8 mouse cellular contexts compared by ENCODE assay signal in genomic region chr8:70765838-70766570, GRCm38 (mm10). TPM values are rescaled to one million over a fixed set of nuclear protein-coding genes. Genes with fewer than 3 reads are reported as not detected.
DNase-seq lines count a peak whose midpoint lies in the region; ATAC-seq and TF ChIP-seq lines count a peak whose summit lies in the region.

No protein-coding gene starts in this region.

- no peaks in the 10 kb centered on the region for H3K27me3 ChIP-seq in heart, embryonic 14.5 days (ENCODE audit: control insufficient read depth, insufficient read depth, low read length)
- H3K27me3 ChIP-seq in limb, embryonic 14.5 days (ENCODE audit: control insufficient read depth, insufficient read depth, low read length) = no peaks in the 10 kb centered on the region
- H3K27me3 ChIP-seq in midbrain, embryonic 16.5 days (ENCODE audit: control insufficient read depth, insufficient read depth, low read depth, low read length) = peaks cover 4% of the 10 kb centered on the region

- WGBS in heart, embryonic 14.5 days = under 1% methylated on average over 34 of the region's 34 CpGs
- 1% methylated on average over 34 of the region's 34 CpGs for WGBS in limb, embryonic 14.5 days
- 2% methylated on average over 34 of the region's 34 CpGs for whole genome bisulfite sequencing in midbrain, embryonic 16.5 days

- peak; percentile 23 to 28 for DNase-seq in cerebellum, adult 18-20 months
- no peak for DNase-seq in limb, embryonic 14.5 days (ENCODE audit: low spot score)
- peak; percentile 80 for DNase-seq in thymus, postnatal 14 days
- no peak for DNase-seq in layer of hippocampus, postnatal 36 days

- peak overlapping the region; percentile 46 to 49 for H3K4me3 ChIP-seq in heart, embryonic 14.5 days (ENCODE audit: control insufficient read depth in 1 of 2, insufficient read depth in 1 of 2, low read depth in 1 of 2, low read length in 2 of 2)
- H3K4me3 ChIP-seq in limb, embryonic 14.5 days (replicated peaks; ENCODE audit: low read length) = peak overlapping the region; percentile 44
- H3K4me3 ChIP-seq in midbrain, embryonic 16.5 days (ENCODE audit: low read depth, low read length) = peak overlapping the region; percentile 13; the same call in 1 of the 2 replicates

- no peak for ATAC-seq in cerebellum, adult (ENCODE audit: insufficient number of reproducible peaks, low FRiP score, low TSS enrichment)
- ATAC-seq in activated CD4-positive, CD25-positive, alpha-beta regulatory T cell, adult 4 months = peak; percentile 49
- ATAC-seq in heart, embryonic 14.5 days (ENCODE audit: insufficient number of reproducible peaks, insufficient read depth, low FRiP score, low read depth) = no peak
- no peak for ATAC-seq in limb, embryonic 14.5 days (ENCODE audit: low FRiP score, low read depth)
- no peak for ATAC-seq in midbrain, embryonic 16.5 days

- H3K9ac ChIP-seq in heart, embryonic 14.5 days (ENCODE audit: low read length) = peak overlapping the region; percentile 71
- H3K9ac ChIP-seq in limb, embryonic 14.5 days (ENCODE audit: low read depth, low read length, severe bottlenecking) = peak overlapping the region; percentile 55
- peak overlapping the region; percentile 50 for H3K9ac ChIP-seq in midbrain, embryonic 16.5 days (ENCODE audit: low read depth, low read length)

- no peak overlapping the region for H3K27ac ChIP-seq in heart, embryonic 14.5 days (replicated peaks in 1 of 2; ENCODE audit: control insufficient read depth in 1 of 2, insufficient read depth in 1 of 2, low read depth in 2 of 2, low read length in 2 of 2)
- no peak overlapping the region for H3K27ac ChIP-seq in limb, embryonic 14.5 days (replicated peaks; ENCODE audit: low read depth, low read length)
- no peak overlapping the region for H3K27ac ChIP-seq in midbrain, embryonic 16.5 days (ENCODE audit: low read length)

- TF ChIP-seq POLR2A in limb, embryonic 14.5 days (IDR thresholded peaks at IDR 0.05; ENCODE audit: borderline replicate concordance, extremely low read depth, insufficient read depth, insufficient read length) = no peak

- H3K36me3 ChIP-seq in heart, embryonic 14.5 days (ENCODE audit: control insufficient read depth, insufficient read depth, low read length) = peaks cover 31% of the 10 kb centered on the region
- H3K36me3 ChIP-seq in limb, embryonic 14.5 days (ENCODE audit: control insufficient read depth, insufficient read depth, low read length) = peaks cover 26% of the 10 kb centered on the region
- peaks cover 20% of the 10 kb centered on the region for H3K36me3 ChIP-seq in midbrain, embryonic 16.5 days (ENCODE audit: control insufficient read depth, insufficient read depth, low read length)

- H3K4me1 ChIP-seq in heart, embryonic 14.5 days (ENCODE audit: control insufficient read depth in 2 of 2, insufficient read depth in 2 of 2, low read length in 2 of 2) = peaks cover 13 to 18% of the 10 kb centered on the region in 2 experiments; a peak in 3 of 4 replicates
- peaks cover 15% of the 10 kb centered on the region; the same call in 1 of the 2 replicates for H3K4me1 ChIP-seq in limb, embryonic 14.5 days (ENCODE audit: control insufficient read depth, insufficient read depth, low read length)
- peaks cover 16% of the 10 kb centered on the region for H3K4me1 ChIP-seq in midbrain, embryonic 16.5 days (ENCODE audit: control insufficient read depth, insufficient read depth, low read length)

- H3K4me2 ChIP-seq in heart, embryonic 14.5 days (ENCODE audit: low read length) = peak overlapping the region; percentile 82
- H3K4me2 ChIP-seq in limb, embryonic 14.5 days (replicated peaks; ENCODE audit: low read depth, low read length, severe bottlenecking) = peak overlapping the region; percentile 88
- peak overlapping the region; percentile 48 for H3K4me2 ChIP-seq in midbrain, embryonic 16.5 days (ENCODE audit: low read length)

- no peaks in the 10 kb centered on the region for H3K9me3 ChIP-seq in heart, embryonic 14.5 days (ENCODE audit: control insufficient read depth, low read length)
- H3K9me3 ChIP-seq in limb, embryonic 14.5 days (ENCODE audit: control insufficient read depth, low read length) = no peaks in the 10 kb centered on the region
- H3K9me3 ChIP-seq in midbrain, embryonic 16.5 days (replicated peaks; ENCODE audit: control insufficient read depth, low read length, poor library complexity, severe bottlenecking) = no peaks in the 10 kb centered on the region

RNA-seq across cellular contexts. Expression of gene Mpv17l2, which starts 5.3 kb away (rescaled TPM):
- 10 to 100 TPM; 35.6 to 41.7 TPM for polyA plus RNA-seq in activated CD4-positive, CD25-positive, alpha-beta regulatory T cell, adult 4 months (2017; shearing (Covaris generic))
- polyA plus RNA-seq in heart, embryonic 14.5 days (2014; fragmentation: Nextera tagmentation; extraction: Ambion mirVana) = 44.0 and 47.4 TPM in 2 replicates
- 27.7 and 41.6 TPM in 2 replicates for polyA plus RNA-seq in limb, embryonic 14.5 days (2012; rRNA removed)
- polyA plus RNA-seq in limb, embryonic 14.5 days (2014; fragmentation: Nextera tagmentation; extraction: Ambion mirVana) = 36.0 and 40.3 TPM in 2 replicates
- 34.8 and 35.7 TPM in 2 replicates for polyA plus RNA-seq in midbrain, embryonic 16.5 days (2015; fragmentation: Nextera tagmentation; extraction: Ambion mirVana)
- total RNA-seq in layer of hippocampus, postnatal 36 days (2021) = 10 to 100 TPM; 34.3 to 35.8 TPM

RNA-seq across cellular contexts. Expression of gene Pik3r2, which starts 10.5 kb away (rescaled TPM):
- 1 to 10 TPM; 3.9 to 5.1 TPM for polyA plus RNA-seq in activated CD4-positive, CD25-positive, alpha-beta regulatory T cell, adult 4 months (2017; shearing (Covaris generic))
- polyA plus RNA-seq in heart, embryonic 14.5 days (2014; fragmentation: Nextera tagmentation; extraction: Ambion mirVana) = 23.1 and 26.7 TPM in 2 replicates
- polyA plus RNA-seq in limb, embryonic 14.5 days (2012; rRNA removed) = 111 and 137 TPM in 2 replicates
- 73.5 and 74.7 TPM in 2 replicates for polyA plus RNA-seq in limb, embryonic 14.5 days (2014; fragmentation: Nextera tagmentation; extraction: Ambion mirVana)
- polyA plus RNA-seq in midbrain, embryonic 16.5 days (2015; fragmentation: Nextera tagmentation; extraction: Ambion mirVana) = 107 and 112 TPM in 2 replicates
- 100 to 1,000 TPM; 153 to 158 TPM for total RNA-seq in layer of hippocampus, postnatal 36 days (2021)

RNA-seq across cellular contexts. Expression of gene Rab3a, which starts 11.5 kb away (rescaled TPM):
- 1 to 10 TPM; 3.8 to 5.4 TPM for polyA plus RNA-seq in activated CD4-positive, CD25-positive, alpha-beta regulatory T cell, adult 4 months (2017; shearing (Covaris generic))
- polyA plus RNA-seq in heart, embryonic 14.5 days (2014; fragmentation: Nextera tagmentation; extraction: Ambion mirVana) = 24.1 and 25.7 TPM in 2 replicates
- 27.2 and 36.6 TPM in 2 replicates for polyA plus RNA-seq in limb, embryonic 14.5 days (2012; rRNA removed)
- 19.8 and 20.1 TPM in 2 replicates for polyA plus RNA-seq in limb, embryonic 14.5 days (2014; fragmentation: Nextera tagmentation; extraction: Ambion mirVana)
- polyA plus RNA-seq in midbrain, embryonic 16.5 days (2015; fragmentation: Nextera tagmentation; extraction: Ambion mirVana) = 477 and 573 TPM in 2 replicates
- total RNA-seq in layer of hippocampus, postnatal 36 days (2021) = 100 to 1,000 TPM; 729 to 765 TPM

RNA-seq across cellular contexts. Expression of gene Mast3, which starts 38.9 kb away (rescaled TPM):
- polyA plus RNA-seq in activated CD4-positive, CD25-positive, alpha-beta regulatory T cell, adult 4 months (2017; shearing (Covaris generic)) = 10 to 100 TPM; 19.0 to 19.4 TPM
- 6.7 and 9.4 TPM in 2 replicates for polyA plus RNA-seq in heart, embryonic 14.5 days (2014; fragmentation: Nextera tagmentation; extraction: Ambion mirVana)
- polyA plus RNA-seq in limb, embryonic 14.5 days (2012; rRNA removed) = 37.2 and 57.8 TPM in 2 replicates
- polyA plus RNA-seq in limb, embryonic 14.5 days (2014; fragmentation: Nextera tagmentation; extraction: Ambion mirVana) = 14.4 and 16.2 TPM in 2 replicates
- 21.1 and 23.2 TPM in 2 replicates for polyA plus RNA-seq in midbrain, embryonic 16.5 days (2015; fragmentation: Nextera tagmentation; extraction: Ambion mirVana)
- total RNA-seq in layer of hippocampus, postnatal 36 days (2021) = 100 to 1,000 TPM; 452 to 459 TPM

RNA-seq across cellular contexts. Expression of gene Il12rb1, which starts 42.2 kb away (rescaled TPM):
- polyA plus RNA-seq in activated CD4-positive, CD25-positive, alpha-beta regulatory T cell, adult 4 months (2017; shearing (Covaris generic)) = 10 to 100 TPM; 16.5 to 29.5 TPM
- polyA plus RNA-seq in heart, embryonic 14.5 days (2014; fragmentation: Nextera tagmentation; extraction: Ambion mirVana) = 0.09 TPM in 1 of 2 replicates, not detected in the other
- polyA plus RNA-seq in limb, embryonic 14.5 days (2012; rRNA removed) = 0.04 and 0.13 TPM in 2 replicates
- polyA plus RNA-seq in limb, embryonic 14.5 days (2014; fragmentation: Nextera tagmentation; extraction: Ambion mirVana) = 0.21 TPM in 1 of 2 replicates, not detected in the other
- polyA plus RNA-seq in midbrain, embryonic 16.5 days (2015; fragmentation: Nextera tagmentation; extraction: Ambion mirVana) = 0.08 and 0.19 TPM in 2 replicates
- under 1 TPM; 0.56 to 0.87 TPM for total RNA-seq in layer of hippocampus, postnatal 36 days (2021)

Comparison
In these comparisons a context has a peak if more than half of its experiments do, and no peak if none do; other contexts are left out.
1. DNase-seq: peak in cerebellum, adult 18-20 months (2 of 2) and thymus, postnatal 14 days (single experiment); none in limb, embryonic 14.5 days (single experiment) and layer of hippocampus, postnatal 36 days (0 of 2).
2. RNA of gene Rab3a, which starts 11.5 kb away (polyA plus RNA-seq): 477 to 573 TPM in midbrain, embryonic 16.5 days; 19.8 to 36.6 TPM in limb, embryonic 14.5 days, 24.1 to 25.7 TPM in heart, embryonic 14.5 days and 3.8 to 5.4 TPM in activated CD4-positive, CD25-positive, alpha-beta regulatory T cell, adult 4 months; every median in the first group is over 10 times any median in the second.
3. Peak in every context shown above with its lines, with median percentiles within 50 percentile points of each other: H3K4me2 ChIP-seq, H3K4me3 ChIP-seq and H3K9ac ChIP-seq.